Mouse (Mus musculus): ENCODE results near the gene Gm28230.

- TF ChIP-seq CTCF (IDR thresholded peaks at IDR 0.05; ENCODE audit: control insufficient read depth, insufficient read depth, low read length) = no peak
- no peak for TF ChIP-seq POLR2A (IDR thresholded peaks at IDR 0.05; ENCODE audit: borderline replicate concordance, control insufficient read depth, low read depth, low read length)
These were observed 37.4 kb downstream of the Gm28230 start for GRCm38 (mm10) chr2:74763976-74764375.
